Mouse (Mus musculus) testis, postnatal 14 days (tissue): ENCODE results near the gene Fyn.
A peak's percentile ranks its signal among the peaks of the same experiment; 100 is the strongest.

Source experiments
- DNase-seq: peaks from one replicate; pipeline ENCODE4 v3.0.0; 2021; ENCODE audit warnings: low spot score

The Fyn gene

GRCm38 (mm10) chr10:39540012-39540647 is 171.5 kb downstream of the Fyn start:
- no peak for DNase-seq

GRCm38 (mm10) chr10:39540995-39541394 is 172.3 kb downstream of the Fyn start:
- no peak for DNase-seq

GRCm38 (mm10) chr10:39541451-39541874 is 172.8 kb downstream of the Fyn start:
- no peak for DNase-seq

GRCm38 (mm10) chr10:39541951-39542521 is 173.4 kb downstream of the Fyn start:
- no peak for DNase-seq

DNA sequence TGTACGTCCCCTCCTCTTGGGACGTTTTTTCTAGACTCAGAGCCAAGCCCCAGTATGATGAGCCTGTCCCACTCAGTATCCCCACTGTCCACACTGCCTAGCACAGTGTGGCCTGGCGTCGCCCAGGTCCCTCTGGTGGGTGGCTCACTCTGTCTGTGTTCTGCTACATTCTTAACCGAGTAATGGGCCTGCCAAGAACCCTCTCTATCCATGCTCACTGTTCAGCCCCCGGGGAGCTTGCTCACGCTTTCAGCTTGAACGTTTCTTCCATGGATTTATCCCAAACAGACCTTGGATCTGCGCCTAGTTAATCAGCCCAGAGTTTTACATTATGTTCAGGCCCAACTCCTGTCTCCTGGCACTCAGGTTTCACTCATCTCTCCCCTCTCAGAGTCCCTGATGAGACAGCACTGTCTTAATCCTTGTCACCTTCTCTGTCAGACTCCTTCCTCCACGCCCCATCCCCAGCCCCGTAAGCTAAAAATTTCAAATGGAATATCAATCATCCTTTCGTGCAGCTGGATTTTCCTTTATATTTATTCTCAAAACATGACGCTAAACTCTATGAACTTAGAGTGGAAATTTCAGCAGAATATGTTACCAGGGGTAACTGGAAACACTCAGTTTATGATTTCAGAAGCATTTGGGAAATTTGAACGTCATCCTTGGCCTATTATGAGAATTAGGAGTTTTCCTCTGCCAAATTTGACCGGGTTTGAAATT is 174.0 kb downstream of the Fyn start:
- peak; percentile 49 for DNase-seq

GRCm38 (mm10) chr10:39543258-39543770 is 174.7 kb downstream of the Fyn start:
- DNase-seq = no peak

GRCm38 (mm10) chr10:39547369-39548074 is 178.9 kb downstream of the Fyn start:
- DNase-seq = no peak

- no peak for DNase-seq
Observed at GRCm38 (mm10) chr10:39550791-39551190, 182.1 kb downstream of the Fyn start.

DNA sequence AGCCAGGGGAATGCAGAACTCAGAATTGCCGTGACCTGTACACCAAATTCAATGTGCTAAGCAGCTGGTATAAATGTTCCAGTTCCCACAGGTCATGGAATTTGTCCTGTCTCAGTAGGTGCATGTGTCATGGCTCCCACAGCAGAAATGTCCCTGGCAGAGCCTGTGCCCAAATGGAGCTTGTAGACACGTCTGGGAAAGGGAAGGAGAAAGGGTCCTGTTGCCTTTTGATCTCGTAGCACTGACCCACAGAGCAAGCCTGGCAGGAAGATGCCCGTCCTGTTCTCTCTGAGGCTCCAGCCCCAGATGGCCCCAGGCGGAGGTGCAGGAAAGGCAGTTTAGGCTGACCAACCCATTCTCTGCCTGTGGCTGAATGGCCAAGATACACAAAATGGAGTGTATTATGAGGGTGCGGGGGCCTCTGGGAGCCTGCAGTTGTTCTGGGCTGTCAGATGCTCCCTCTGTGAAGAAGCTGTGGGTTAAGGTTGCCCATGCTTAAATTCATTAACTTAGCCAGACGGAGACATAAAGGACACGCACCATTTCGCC is 183.1 kb downstream of the Fyn start:
- no peak for DNase-seq

- no peak for DNase-seq
Observed at GRCm38 (mm10) chr10:39552351-39552814, 183.7 kb downstream of the Fyn start.

GRCm38 (mm10) chr10:39552903-39553302 is 184.2 kb downstream of the Fyn start:
- no peak for DNase-seq

DNA sequence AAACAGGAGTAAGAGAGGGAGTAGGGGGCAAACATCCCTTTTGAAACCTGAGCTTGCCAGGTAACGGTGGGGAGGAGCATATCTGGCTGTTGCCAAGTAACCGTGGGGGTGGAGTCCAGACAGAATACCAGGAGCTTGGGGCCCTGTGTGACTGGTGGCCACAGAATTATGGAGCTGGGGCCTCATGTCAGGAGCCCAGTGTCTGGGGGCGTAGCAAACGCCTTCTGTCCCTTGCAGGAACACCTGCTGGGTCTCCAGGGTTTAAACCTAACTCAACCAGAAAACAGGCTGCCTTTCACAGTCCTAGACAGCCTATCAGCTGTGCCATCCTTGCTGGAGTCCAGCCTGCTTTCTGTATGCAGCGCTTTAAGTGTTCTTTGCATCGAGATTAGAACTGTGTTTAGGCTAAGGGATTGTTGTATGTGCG is 186.6 kb downstream of the Fyn start:
- no peak for DNase-seq

GRCm38 (mm10) chr10:39555740-39556139 is 187.1 kb downstream of the Fyn start:
- DNase-seq = no peak

GRCm38 (mm10) chr10:39557360-39557759 is 188.7 kb downstream of the Fyn start:
- no peak for DNase-seq

GRCm38 (mm10) chr10:39557851-39558250 is 189.2 kb downstream of the Fyn start:
- peak; percentile 88 for DNase-seq

GRCm38 (mm10) chr10:39558492-39559005 is 189.9 kb downstream of the Fyn start:
- DNase-seq = no peak

DNA sequence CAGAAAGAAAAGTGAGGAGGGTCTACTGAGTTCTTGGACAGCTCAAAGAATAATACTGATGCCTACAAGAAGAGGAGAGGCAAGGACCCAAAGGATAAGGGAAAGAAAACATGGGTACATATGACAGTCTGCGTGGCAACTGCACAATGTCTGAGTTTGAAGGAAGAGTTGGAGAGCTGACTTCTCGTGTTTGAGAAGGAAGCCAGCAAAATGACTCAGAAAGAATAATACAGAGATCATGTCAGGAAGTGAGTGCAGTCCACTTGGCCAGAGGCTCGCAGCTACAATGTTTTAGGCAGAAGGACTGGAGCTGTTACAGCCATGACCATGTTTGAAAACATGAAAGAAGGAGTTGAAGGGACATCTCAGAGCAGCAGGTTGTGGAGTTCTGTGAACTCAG is 190.7 kb downstream of the Fyn start:
- DNase-seq = no peak

- DNase-seq = no peak
Observed at GRCm38 (mm10) chr10:39562383-39562782, 193.7 kb downstream of the Fyn start.

DNA sequence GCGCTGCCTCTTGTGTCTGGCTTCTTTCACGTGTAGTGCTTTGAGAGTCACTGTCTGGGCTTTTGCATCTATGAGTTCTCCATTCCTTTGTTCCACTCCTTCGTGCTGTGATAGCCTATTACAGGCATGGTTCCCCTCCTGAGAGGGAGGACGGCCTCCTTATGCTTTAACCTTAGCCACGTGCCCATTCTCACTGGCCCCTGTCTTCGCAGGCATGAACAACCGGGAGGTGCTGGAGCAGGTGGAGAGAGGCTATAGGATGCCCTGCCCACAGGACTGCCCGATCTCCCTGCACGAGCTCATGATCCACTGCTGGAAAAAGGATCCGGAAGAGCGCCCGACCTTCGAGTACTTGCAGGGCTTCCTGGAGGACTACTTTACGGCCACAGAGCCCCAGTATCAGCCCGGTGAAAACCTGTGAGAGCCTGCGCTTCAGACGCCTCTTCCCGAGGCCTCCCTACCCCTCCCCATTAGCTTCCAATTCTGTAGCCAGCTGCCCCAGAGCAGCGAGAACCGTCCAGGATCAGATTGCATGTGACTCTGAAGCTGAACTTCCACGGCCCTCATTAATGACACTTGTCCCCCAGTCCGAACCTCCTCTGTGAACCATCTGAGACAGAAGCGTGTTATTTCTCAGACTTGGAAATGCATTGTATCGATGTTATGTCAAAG is 195.0 kb downstream of the Fyn start:
- DNase-seq = no peak

- no peak for DNase-seq
Observed at GRCm38 (mm10) chr10:39566901-39567300, 198.2 kb downstream of the Fyn start.

DNA sequence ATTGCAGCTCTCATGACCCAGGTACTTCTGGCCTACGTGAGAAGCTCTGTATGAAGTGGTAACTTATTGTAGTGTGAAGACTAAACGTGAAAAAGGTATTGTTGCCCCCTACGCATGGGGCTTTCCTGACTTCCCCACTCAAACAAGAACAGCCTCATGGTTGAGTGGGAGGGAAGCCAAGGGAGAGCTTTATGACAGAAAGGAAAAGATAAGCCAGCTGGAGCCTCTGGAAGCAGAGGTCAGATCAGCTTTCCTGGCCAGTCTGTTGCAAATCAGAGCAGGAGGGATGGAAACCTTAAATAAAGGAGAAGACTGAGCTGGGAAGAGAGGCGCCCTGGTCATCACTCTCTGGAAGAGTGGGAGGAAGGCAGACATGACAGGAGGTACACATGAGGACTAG is 200.3 kb downstream of the Fyn start:
- DNase-seq = no peak
